Mouse (Mus musculus) lung, embryonic 15.5 days (tissue): Measurements from ENCODE around the gene Ak2. TPM values are rescaled to one million over a fixed set of nuclear protein-coding genes. Genes with fewer than 3 reads are reported as not detected.
A peak's percentile ranks its signal among the peaks of the same experiment; 100 is the strongest.

ENCODE experiments used
- ATAC-seq: fragments of 200-750 bp; cut with Nextera tagmentation; 2 replicates; pipeline ENCODE4 v1.8.0; 2017; ENCODE audit warnings: moderate number of reproducible peaks, borderline replicate concordance; ENCODE audit not compliant: low FRiP score, low TSS enrichment; ENCODE audit errors: extremely low read depth
- H3K27ac ChIP-seq: fragments of 300-500 bp; sonication (generic); 2 replicates; pipeline ENCODE4 v1.5.1; 2015; ENCODE audit warnings: moderate library complexity, mild to moderate bottlenecking, inconsistent platforms
- H3K27me3 ChIP-seq: fragments of 300-500 bp; sonication (generic); 2 replicates; pipeline ENCODE4 v1.6.1; 2015; ENCODE audit warnings: inconsistent platforms
- H3K36me3 ChIP-seq: fragments of 300-500 bp; sonication (generic); 2 replicates; pipeline ENCODE4 v1.6.1; 2015; ENCODE audit warnings: inconsistent platforms
- H3K4me1 ChIP-seq: fragments of 300-500 bp; sonication (generic); 2 replicates; pipeline ENCODE4 v1.6.1; 2015; ENCODE audit warnings: inconsistent platforms
- H3K4me2 ChIP-seq: fragments of 300-500 bp; sonication (generic); 2 replicates; pipeline ENCODE4 v1.6.1; 2015; ENCODE audit warnings: inconsistent platforms, mild to moderate bottlenecking, moderate library complexity
- H3K4me3 ChIP-seq: fragments of 300-500 bp; sonication (generic); 2 replicates; pipeline ENCODE4 v1.5.1; 2015; ENCODE audit warnings: mild to moderate bottlenecking, inconsistent platforms
- H3K9ac ChIP-seq: fragments of 300-500 bp; sonication (generic); 2 replicates; pipeline ENCODE4 v1.6.1; 2015; ENCODE audit warnings: inconsistent platforms
- H3K9me3 ChIP-seq: fragments of 300-500 bp; sonication (generic); 2 replicates; pipeline ENCODE4 v1.6.1; 2016; ENCODE audit warnings: inconsistent platforms
- WGBS: fragments of 180-500 bp; shearing (Covaris S2); methylation state at CpG from one replicate; pipeline ENCODE4 v1.1.7; 2015; 5-methylcytosine and 5-hydroxymethylcytosine counted together
- polyA plus RNA-seq: library from polyadenylated mRNA; unstranded; fragments of >200 nt; fragmentation: Nextera tagmentation; extraction: Ambion mirVana; gene quantifications from 2 replicates; pipeline ENCODE4 v1.2.1, GENCODE M21; 2015

Gene Ak2
- polyA plus RNA-seq, 1 experiment from 2014 or later = 187 TPM

- no peak overlapping the region for H3K9ac ChIP-seq
- no peaks in the 10 kb centered on the region for H3K36me3 ChIP-seq
- peak overlapping the region; percentile 83 for H3K27ac ChIP-seq
- H3K4me2 ChIP-seq = no peak overlapping the region
- H3K27me3 ChIP-seq = no peaks in the 10 kb centered on the region
- no peak for ATAC-seq
- no peaks in the 10 kb centered on the region for H3K9me3 ChIP-seq
- H3K4me3 ChIP-seq = no peak overlapping the region
- peaks cover 37% of the 10 kb centered on the region for H3K4me1 ChIP-seq
- 81% methylated on average over 3 of the region's 3 CpGs for WGBS
Observed at GRCm38 (mm10) chr4:129034224-129034623, 42.5 kb downstream of the Ak2 start.

DNA sequence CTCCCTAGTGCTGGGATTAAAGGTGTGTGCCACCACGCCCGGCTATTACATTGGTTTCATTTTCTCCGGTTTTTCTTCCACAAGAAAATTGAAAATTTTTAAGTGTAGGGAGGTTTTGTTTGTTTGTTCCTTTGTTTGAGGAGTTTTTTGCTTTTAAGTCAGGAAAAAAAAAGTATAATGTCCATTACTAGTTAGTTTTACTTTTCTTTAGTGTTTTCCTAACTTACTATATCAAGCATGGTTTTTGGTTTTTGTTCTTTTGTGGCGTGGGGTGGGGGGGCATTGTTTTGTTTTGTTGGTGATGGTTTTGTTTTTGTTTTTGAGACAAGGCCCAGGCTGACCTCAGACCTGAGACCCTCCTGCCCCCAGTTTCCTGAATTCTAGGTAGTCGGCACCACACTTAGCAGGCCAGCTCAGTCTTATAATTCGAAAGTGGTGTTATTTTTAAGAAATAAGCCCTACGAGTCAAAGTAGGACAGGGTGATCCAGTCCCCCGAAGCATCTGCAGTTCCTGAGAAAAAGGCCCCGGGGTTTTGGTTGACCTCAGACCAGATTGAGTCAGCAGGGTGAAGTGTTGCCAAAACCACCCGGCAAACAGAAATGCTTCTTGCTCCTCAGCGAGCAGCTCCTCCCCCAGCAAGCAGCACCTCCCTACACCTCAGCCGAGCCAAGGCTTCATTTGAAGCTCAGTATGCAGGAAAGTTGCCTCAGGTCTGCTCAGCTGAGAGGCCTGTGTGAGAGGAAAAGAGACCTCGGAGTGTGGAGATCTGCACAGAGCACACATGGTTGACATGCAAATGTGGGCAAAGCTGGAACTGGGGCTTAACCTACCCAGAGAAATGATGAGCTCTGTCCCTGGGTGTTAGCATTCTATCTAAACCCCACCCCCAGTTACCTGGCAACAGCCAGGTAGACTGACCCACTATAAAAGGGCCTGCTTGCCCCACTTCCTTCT is 43.2 kb downstream of the Ak2 start:
- Histone ChIP-seq H3K27ac (peak overlapping the region; percentile 68), H3K9me3 (no peaks in the 10 kb centered on the region), H3K4me2 (no peak overlapping the region), H3K4me3 (no peak overlapping the region), H3K36me3 (no peaks in the 10 kb centered on the region), H3K4me1 (peaks cover 37% of the 10 kb centered on the region), H3K9ac (no peak overlapping the region), H3K27me3 (no peaks in the 10 kb centered on the region)
- ATAC-seq = peak; percentile 37; the same call in 1 of the 2 replicates
- 39% methylated on average over 13 of the region's 13 CpGs for WGBS

DNA sequence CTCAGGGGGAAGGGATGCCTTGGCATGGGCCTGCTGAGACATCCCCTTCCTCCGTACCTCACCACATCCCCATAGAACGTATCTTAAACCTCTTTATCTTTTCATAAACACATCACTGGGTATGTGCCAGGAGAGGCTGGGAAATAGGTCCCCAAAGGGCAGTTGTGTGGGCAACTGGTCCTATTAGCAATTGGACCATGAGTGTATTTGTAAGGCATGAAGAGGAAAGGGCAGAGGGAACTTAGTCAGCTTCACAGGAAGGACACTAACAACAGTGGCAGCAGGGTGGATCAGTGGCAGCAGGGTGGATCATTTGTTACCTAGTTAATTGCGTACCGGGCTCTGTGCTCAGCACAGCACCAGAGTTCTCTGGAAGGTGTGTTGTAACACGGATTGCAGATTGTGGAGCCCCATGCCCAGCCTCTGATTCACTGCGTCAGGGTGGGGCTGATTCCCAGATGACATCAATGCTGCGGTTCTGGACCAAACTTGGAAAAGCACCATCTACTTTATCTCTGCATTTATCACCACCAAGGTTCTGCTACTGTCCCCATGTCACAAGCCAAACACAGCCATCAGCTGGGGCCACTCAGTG is 44.2 kb downstream of the Ak2 start:
- WGBS = 63% methylated on average over 7 of the region's 7 CpGs
- H3K4me3 ChIP-seq = no peak overlapping the region
- peak overlapping the region; percentile 68 for H3K27ac ChIP-seq
- H3K27me3 ChIP-seq = no peaks in the 10 kb centered on the region
- peaks cover 37% of the 10 kb centered on the region for H3K4me1 ChIP-seq
- no peak for ATAC-seq
- H3K36me3 ChIP-seq = no peaks in the 10 kb centered on the region
- H3K9me3 ChIP-seq = no peaks in the 10 kb centered on the region
- no peak overlapping the region for H3K4me2 ChIP-seq
- H3K9ac ChIP-seq = no peak overlapping the region

DNA sequence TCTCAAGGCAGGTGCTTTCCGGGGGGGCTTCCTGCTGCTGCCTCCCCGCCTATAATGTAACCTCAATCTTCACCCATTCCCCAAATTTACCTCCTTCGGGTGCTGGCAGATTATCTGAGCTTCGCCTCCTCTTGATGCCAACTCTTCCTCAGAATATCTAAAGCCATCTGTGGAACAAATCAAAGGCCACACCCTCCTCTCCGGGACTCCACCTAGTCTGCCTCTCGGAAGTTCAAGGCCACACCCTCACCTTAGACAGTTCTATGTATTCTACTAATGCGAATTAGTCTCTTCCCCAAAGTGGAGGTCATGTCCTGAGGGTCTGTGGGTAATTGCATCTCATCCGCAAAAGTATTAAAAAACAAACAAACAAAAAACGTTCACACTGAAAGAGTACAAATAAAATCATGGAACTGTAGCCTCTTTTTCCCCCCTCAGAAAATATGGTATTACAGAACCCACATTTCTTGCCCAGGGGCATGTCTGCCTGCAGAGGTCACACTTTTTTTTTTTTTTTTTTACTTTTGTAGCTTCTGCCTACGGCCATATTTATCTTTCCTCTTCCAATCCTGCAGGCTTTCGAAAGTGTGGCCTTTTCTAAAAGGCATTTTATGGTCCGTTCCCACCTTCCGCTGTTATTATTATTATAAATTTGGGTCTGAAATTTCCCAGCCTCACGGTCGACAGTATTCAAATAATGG is 56.1 kb downstream of the Ak2 start:
- Histone ChIP-seq H3K4me2 (peak overlapping the region; percentile 99), H3K27me3 (peaks cover 51% of the 10 kb centered on the region), H3K9me3 (no peaks in the 10 kb centered on the region), H3K4me1 (peaks cover 27% of the 10 kb centered on the region), H3K4me3 (peak overlapping the region; percentile 56), H3K36me3 (no peaks in the 10 kb centered on the region), H3K27ac (no peak overlapping the region), H3K9ac (0 out of 2 replicates have a peak overlapping the region, but pooled peaks have one; percentile 47)
- ATAC-seq = no peak
- WGBS = 15% methylated on average over 15 of the region's 15 CpGs

DNA sequence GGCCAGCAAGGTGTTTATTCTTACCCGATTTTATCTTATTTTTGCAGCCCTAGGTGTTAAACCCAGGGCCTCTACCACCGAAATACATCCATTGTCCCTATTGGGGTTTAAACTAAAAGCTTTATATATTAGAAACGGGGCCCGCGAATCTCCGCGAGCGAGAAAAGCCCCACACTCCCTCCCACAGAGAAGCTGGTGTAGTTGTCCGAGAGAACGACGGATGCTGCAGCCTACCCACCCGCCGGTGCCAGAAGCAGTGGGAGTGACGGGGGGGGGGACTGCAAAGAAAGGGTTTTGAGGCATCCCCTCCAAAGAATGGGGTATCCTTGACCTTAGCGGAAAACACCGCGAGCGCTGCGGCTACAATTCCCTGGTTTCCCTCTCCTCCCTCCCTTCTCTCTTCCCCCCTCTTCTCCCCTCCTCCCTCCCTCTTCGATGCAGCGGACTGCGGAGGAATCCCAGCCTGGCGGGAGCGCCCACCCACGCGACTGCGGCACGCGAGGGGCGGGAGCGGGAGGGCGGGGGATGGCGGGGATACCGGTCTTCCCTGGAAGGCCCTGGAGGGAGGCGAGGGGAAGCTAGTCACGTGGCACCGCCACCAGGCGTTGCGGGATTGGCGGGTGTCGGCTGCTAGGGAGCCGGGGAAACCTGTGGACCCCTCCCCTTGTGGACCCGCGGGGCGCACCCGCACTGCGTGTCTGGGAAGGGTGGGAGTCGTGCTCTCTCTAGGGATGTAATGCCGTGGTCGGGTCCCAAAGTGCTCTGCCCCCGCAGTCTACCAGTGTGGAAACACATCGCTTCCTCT is 56.9 kb downstream of the Ak2 start:
- Histone ChIP-seq H3K9ac (peak overlapping the region; percentile 47), H3K4me1 (peaks cover 27% of the 10 kb centered on the region), H3K27me3 (peaks cover 51% of the 10 kb centered on the region), H3K4me3 (peak overlapping the region; percentile 56), H3K36me3 (no peaks in the 10 kb centered on the region), H3K4me2 (peak overlapping the region; percentile 99), H3K27ac (no peak overlapping the region), H3K9me3 (no peaks in the 10 kb centered on the region)
- under 1% methylated on average over 50 of the region's 52 CpGs for WGBS
- ATAC-seq = peak; percentile 76; the same call in 1 of the 2 replicates

DNA sequence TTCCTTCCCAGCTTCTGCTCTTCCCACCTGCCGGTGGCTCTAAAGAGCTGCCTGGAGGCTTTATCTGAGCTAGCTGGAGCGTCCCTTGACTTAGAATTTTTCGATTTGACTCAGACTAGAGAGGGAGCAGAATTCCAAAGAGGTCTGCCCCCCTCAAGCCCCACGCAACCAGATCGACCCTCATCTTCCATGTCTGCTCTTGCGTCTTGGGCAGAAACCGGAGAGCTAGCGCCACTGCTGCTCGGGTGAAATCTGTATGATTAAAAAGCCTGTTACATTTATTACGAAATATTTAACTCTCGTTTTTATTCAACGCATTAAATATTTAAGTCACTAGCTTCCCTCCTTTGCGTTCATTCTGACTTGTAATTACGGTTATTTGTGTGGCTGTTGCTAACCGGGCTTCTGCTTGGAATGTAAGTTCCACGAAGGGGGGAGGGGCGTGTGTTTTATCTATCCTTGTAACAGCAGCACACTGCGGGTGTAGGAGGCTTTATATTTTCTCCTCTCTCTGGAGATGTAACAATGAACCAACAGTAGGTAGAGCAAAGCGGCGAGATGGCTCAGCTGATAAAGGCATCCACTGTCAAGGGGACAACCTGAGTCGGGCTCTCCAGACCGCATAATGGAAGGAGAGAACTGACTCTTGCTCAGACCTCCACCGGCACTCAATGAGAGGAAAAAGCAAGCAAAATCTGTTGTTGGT is 57.7 kb downstream of the Ak2 start:
- no peaks in the 10 kb centered on the region for H3K9me3 ChIP-seq
- H3K27me3 ChIP-seq = peaks cover 51% of the 10 kb centered on the region
- H3K27ac ChIP-seq = no peak overlapping the region
- peak overlapping the region; percentile 56 for H3K4me3 ChIP-seq
- H3K36me3 ChIP-seq = no peaks in the 10 kb centered on the region
- H3K4me1 ChIP-seq = peaks cover 27% of the 10 kb centered on the region
- 3% methylated on average over 23 of the region's 23 CpGs for WGBS
- H3K4me2 ChIP-seq = peak overlapping the region; percentile 99
- peak overlapping the region; percentile 47 for H3K9ac ChIP-seq
- ATAC-seq = no peak

GRCm38 (mm10) chr4:129050365-129050764 is 58.6 kb downstream of the Ak2 start:
- H3K4me2 ChIP-seq = no peak overlapping the region
- no peaks in the 10 kb centered on the region for H3K9me3 ChIP-seq
- no peaks in the 10 kb centered on the region for H3K36me3 ChIP-seq
- H3K9ac ChIP-seq = no peak overlapping the region
- H3K27ac ChIP-seq = no peak overlapping the region
- peaks cover 27% of the 10 kb centered on the region for H3K4me1 ChIP-seq
- no peak for ATAC-seq
- peaks cover 51% of the 10 kb centered on the region for H3K27me3 ChIP-seq
- no peak overlapping the region for H3K4me3 ChIP-seq
- 58% methylated on average over 4 of the region's 4 CpGs for WGBS

GRCm38 (mm10) chr4:129050901-129051417 is 59.2 kb downstream of the Ak2 start:
- Histone ChIP-seq H3K27me3 (peaks cover 51% of the 10 kb centered on the region), H3K4me2 (no peak overlapping the region), H3K4me1 (peaks cover 27% of the 10 kb centered on the region), H3K36me3 (no peaks in the 10 kb centered on the region), H3K9ac (no peak overlapping the region), H3K27ac (no peak overlapping the region), H3K9me3 (no peaks in the 10 kb centered on the region), H3K4me3 (no peak overlapping the region)
- 45% methylated on average over 6 of the region's 6 CpGs for WGBS
- no peak for ATAC-seq

DNA sequence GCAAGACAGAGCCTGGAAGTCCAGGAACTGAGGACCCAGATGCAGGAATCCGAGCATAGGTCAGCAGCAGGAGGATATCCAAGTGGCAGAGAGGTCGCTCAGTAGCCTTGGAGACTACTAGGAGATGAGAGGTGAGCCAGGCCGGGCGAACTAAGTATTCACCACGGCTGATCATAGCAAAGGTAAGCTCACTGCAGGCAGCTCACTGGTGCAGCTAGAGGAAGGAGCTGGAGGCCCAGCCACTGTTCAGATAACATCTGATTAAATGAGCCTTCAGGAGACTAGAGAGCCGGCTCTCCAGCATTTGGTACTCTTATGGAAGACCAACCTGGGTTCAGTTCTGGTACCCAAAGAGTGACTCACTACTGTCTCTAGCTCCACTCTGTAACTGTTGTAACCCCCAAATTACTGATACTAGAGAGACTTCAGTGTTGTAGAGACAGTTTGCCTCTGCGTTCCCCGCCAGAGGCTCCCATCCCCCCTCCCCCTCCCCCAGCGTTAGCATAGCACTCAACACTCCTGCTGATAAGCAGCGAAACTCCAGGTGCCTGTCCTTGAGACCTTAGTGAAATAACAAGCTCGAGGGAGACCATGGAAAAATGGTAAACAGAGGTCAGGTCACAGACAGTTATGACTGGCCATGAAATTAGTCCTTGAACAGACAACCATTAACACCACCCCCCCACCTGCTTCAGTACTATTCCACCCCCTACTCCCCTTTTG is 59.9 kb downstream of the Ak2 start:
- Histone ChIP-seq H3K27me3 (peaks cover 46% of the 10 kb centered on the region), H3K9ac (no peak overlapping the region)

DNA sequence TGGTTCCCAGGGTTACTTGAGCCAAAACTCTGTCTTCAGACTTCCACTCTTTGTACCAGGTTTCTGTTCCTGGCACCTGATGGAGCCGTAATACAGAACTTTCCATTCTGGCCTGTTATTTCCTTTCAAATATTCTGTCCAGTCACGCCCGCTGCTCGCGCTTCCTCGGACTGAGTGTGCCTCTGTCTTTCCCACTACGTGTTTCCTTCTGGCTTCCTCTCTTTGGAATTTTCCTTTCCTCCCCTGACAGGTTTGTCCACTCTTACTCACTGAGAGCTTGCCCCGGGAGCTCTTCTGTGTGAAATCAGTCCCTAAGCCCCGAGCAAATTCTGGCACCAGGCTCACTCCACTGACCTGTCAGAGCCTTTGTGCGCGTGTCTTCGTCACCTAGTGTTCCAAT is 63.0 kb downstream of the Ak2 start:
- H3K4me1 ChIP-seq = peaks cover 10% of the 10 kb centered on the region
- peak overlapping the region; percentile 7; the same call in 1 of the 2 replicates for H3K27ac ChIP-seq
- 63% methylated on average over 12 of the region's 12 CpGs for WGBS
- no peak for ATAC-seq
- H3K36me3 ChIP-seq = no peaks in the 10 kb centered on the region
- H3K9ac ChIP-seq = no peak overlapping the region
- H3K4me3 ChIP-seq = no peak overlapping the region
- H3K4me2 ChIP-seq = no peak overlapping the region
- peaks cover 18% of the 10 kb centered on the region for H3K27me3 ChIP-seq
- H3K9me3 ChIP-seq = no peaks in the 10 kb centered on the region

More for the DNA sequence above, 59.9 kb downstream of the Ak2 start:
- H3K36me3 ChIP-seq = no peaks in the 10 kb centered on the region
- H3K4me1 ChIP-seq = peaks cover 27% of the 10 kb centered on the region
- H3K27ac ChIP-seq = no peak overlapping the region
- no peaks in the 10 kb centered on the region for H3K9me3 ChIP-seq
- WGBS = 14% methylated on average over 11 of the region's 11 CpGs
- no peak overlapping the region for H3K4me2 ChIP-seq
- H3K4me3 ChIP-seq = no peak overlapping the region
- no peak for ATAC-seq
